Mouse (Mus musculus) cerebellum, adult 2 months (tissue): Measurements from ENCODE around the gene Pik3ap1. TPM values are rescaled to one million over a fixed set of nuclear protein-coding genes. Genes with fewer than 3 reads are reported as not detected.
A peak's percentile ranks its signal among the peaks of the same experiment; 100 is the strongest.

Experiments
- DNase-seq, 2 experiments: peaks; one replicate each; pipeline ENCODE4 v3.0.0; 2021
- H3K27ac ChIP-seq: fragments of 200-500 bp; 2 replicates; pipeline ENCODE4 v1.5.1; 2012; ENCODE audit warnings: low read length, control low read depth, inconsistent platforms; ENCODE audit not compliant: insufficient read depth
- H3K27me3 ChIP-seq: fragments of 200-500 bp; 2 replicates; pipeline ENCODE4 v1.6.1; 2012; ENCODE audit warnings: inconsistent platforms, mild to moderate bottlenecking, low read length, moderate library complexity; ENCODE audit not compliant: control insufficient read depth, insufficient read depth
- H3K4me1 ChIP-seq: fragments of 200-500 bp; 2 replicates; pipeline ENCODE4 v1.6.1; 2011; ENCODE audit warnings: low read length; ENCODE audit not compliant: control insufficient read depth, insufficient read depth
- H3K4me3 ChIP-seq: fragments of 200-500 bp; replicated peaks from 2 replicates; pipeline ENCODE3; 2011; ENCODE audit warnings: mild to moderate bottlenecking, low read depth, low read length, control low read depth; ENCODE audit not compliant: insufficient read depth
- CTCF ChIP-seq: fragments of 200-500 bp; IDR thresholded peaks from 2 replicates; pipeline ENCODE4 v1.5.1; 2011; ENCODE audit warnings: low read depth, mild to moderate bottlenecking, control low read depth, low read length, moderate library complexity, borderline replicate concordance; ENCODE audit not compliant: insufficient read depth
- POLR2A ChIP-seq: fragments of 200-500 bp; IDR thresholded peaks from 2 replicates; pipeline ENCODE4 v1.6.1; 2011; ENCODE audit warnings: low read length, control low read depth, borderline replicate concordance; ENCODE audit not compliant: insufficient read depth
- WGBS: fragments of 180-500 bp; shearing (Covaris S2); methylation state at CpG from one replicate; pipeline ENCODE4 v1.1.7; 2018; 5-methylcytosine and 5-hydroxymethylcytosine counted together
- polyA plus RNA-seq: library from polyadenylated mRNA; depleted of rRNA; stranded (reverse); fragments of >200 nt; gene quantifications from 2 replicates; pipeline ENCODE4 v1.2.3, GENCODE M21; 2012

Gene Pik3ap1
- polyA plus RNA-seq, 1 experiment, result 0.70 TPM

GRCm38 (mm10) chr19:41263630-41264295, 121.1 kb downstream of the Pik3ap1 start, which contains the start of gene Tm9sf3:
Gene Tm9sf3, minus strand, starts transcription at chr19:41263997.
- Histone ChIP-seq H3K27me3 (no peaks in the 10 kb centered on the region), H3K27ac (peak within 1 kb of the TSS; percentile 88), H3K4me3 (peak within 1 kb of the TSS; percentile 86), H3K4me1 (peaks cover 11% of the 10 kb centered on the region)
- WGBS, result under 1% methylated on average over 86 of the region's 98 CpGs
- DNase-seq, result peak; percentile 90 to 92
- TF ChIP-seq CTCF (no peak), POLR2A (peak; percentile 73)

- H3K27ac ChIP-seq, result peak overlapping the region; percentile 2; the same call in 1 of the 2 replicates
- no peaks in the 10 kb centered on the region for H3K27me3 ChIP-seq
- peaks cover 11% of the 10 kb centered on the region for H3K4me1 ChIP-seq
- H3K4me3 ChIP-seq, result peak overlapping the region; percentile 86
- peak; percentile 73 to 76 for DNase-seq
- 4% methylated on average over 51 of the region's 51 CpGs for WGBS
- TF ChIP-seq CTCF, result no peak
- no peak for TF ChIP-seq POLR2A
These were observed 121.9 kb downstream of the Pik3ap1 start for GRCm38 (mm10) chr19:41262712-41263629.

GRCm38 (mm10) chr19:41260736-41261135, 124.2 kb downstream of the Pik3ap1 start:
- TF ChIP-seq POLR2A (no peak), CTCF (no peak)
- Histone ChIP-seq H3K27me3 (no peaks in the 10 kb centered on the region), H3K4me1 (peaks cover 11% of the 10 kb centered on the region), H3K4me3 (no peak overlapping the region), H3K27ac (no peak overlapping the region)
- WGBS, result 82% methylated on average over 3 of the region's 3 CpGs
- DNase-seq, result no peak

GRCm38 (mm10) chr19:41259256-41259655, 125.6 kb downstream of the Pik3ap1 start:
- DNase-seq, result no peak
- Histone ChIP-seq H3K27me3 (no peaks in the 10 kb centered on the region), H3K27ac (no peak overlapping the region), H3K4me3 (no peak overlapping the region), H3K4me1 (peaks cover 5% of the 10 kb centered on the region)
- TF ChIP-seq CTCF (no peak), POLR2A (no peak)
- 78% methylated on average over 6 of the region's 6 CpGs for WGBS

GRCm38 (mm10) chr19:41258707-41259106, 126.2 kb downstream of the Pik3ap1 start:
- Histone ChIP-seq H3K27ac (no peak overlapping the region), H3K4me1 (peaks cover 5% of the 10 kb centered on the region), H3K27me3 (no peaks in the 10 kb centered on the region), H3K4me3 (no peak overlapping the region)
- WGBS, result 44% methylated on average over 2 of the region's 2 CpGs
- DNase-seq, result peak in 1 of 2 experiments; percentile 27
- peak; percentile 32; the same call in 1 of the 2 replicates for TF ChIP-seq CTCF
- no peak for TF ChIP-seq POLR2A

- no peak overlapping the region for H3K4me3 ChIP-seq
- 47% methylated on average over 5 of the region's 5 CpGs for WGBS
These were observed 130.3 kb downstream of the Pik3ap1 start for GRCm38 (mm10) chr19:41254584-41254983.

GRCm38 (mm10) chr19:41248968-41249367, 135.9 kb downstream of the Pik3ap1 start:
- 76% methylated on average over 4 of the region's 4 CpGs for WGBS
- Histone ChIP-seq H3K4me3 (no peak overlapping the region), H3K27ac (no peak overlapping the region), H3K4me1 (no peaks in the 10 kb centered on the region), H3K27me3 (no peaks in the 10 kb centered on the region)
- DNase-seq, result no peak
- TF ChIP-seq CTCF (no peak), POLR2A (no peak)

More at GRCm38 (mm10) chr19:41254584-41254983, 130.3 kb downstream of the Pik3ap1 start:
- DNase-seq, result peak in 1 of 2 experiments; percentile 10
- Histone ChIP-seq H3K27ac (no peak overlapping the region), H3K4me1 (no peaks in the 10 kb centered on the region), H3K27me3 (no peaks in the 10 kb centered on the region)
- TF ChIP-seq CTCF (no peak), POLR2A (no peak)
